Mouse (Mus musculus) heart, postnatal 0 days (tissue): ENCODE measurements around the gene Kctd21. TPM values are rescaled to one million over a fixed set of nuclear protein-coding genes. Genes with fewer than 3 reads are reported as not detected.
A peak's percentile ranks its signal among the peaks of the same experiment; 100 is the strongest.

ENCODE experiments used
- ATAC-seq: fragments of 200-750 bp; cut with Nextera tagmentation; 2 replicates; pipeline ENCODE4 v1.8.0; 2017; ENCODE audit warnings: low read depth, moderate number of reproducible peaks, moderate library complexity; ENCODE audit not compliant: insufficient read depth
- DNase-seq: peaks from one replicate; pipeline ENCODE4 v3.0.0-alpha.2; 2016; ENCODE audit warnings: low spot score
- H3K27ac ChIP-seq: fragments of 300-500 bp; sonication (generic); 2 replicates; pipeline ENCODE4 v1.5.1; 2014; ENCODE audit warnings: low read depth, mild to moderate bottlenecking
- H3K27me3 ChIP-seq: fragments of 300-500 bp; sonication (generic); 2 replicates; pipeline ENCODE4 v1.6.1; 2014; ENCODE audit warnings: low read length, mixed read lengths; ENCODE audit not compliant: control insufficient read depth, insufficient read depth
- H3K36me3 ChIP-seq: fragments of 300-500 bp; sonication (generic); replicated peaks from 2 replicates; pipeline ENCODE4 v1.6.1; 2014; ENCODE audit warnings: low read length, mixed read lengths; ENCODE audit not compliant: control insufficient read depth, insufficient read depth
- H3K4me1 ChIP-seq: fragments of 300-500 bp; sonication (generic); 2 replicates; pipeline ENCODE4 v1.6.1; 2014; ENCODE audit warnings: antibody characterized with exemption; ENCODE audit not compliant: control insufficient read depth, insufficient read depth
- H3K4me2 ChIP-seq: fragments of 300-500 bp; sonication (generic); 2 replicates; pipeline ENCODE4 v1.6.1; 2014; ENCODE audit warnings: low read depth, mild to moderate bottlenecking, low read length, moderate library complexity
- H3K4me3 ChIP-seq: fragments of 300-500 bp; sonication (generic); 2 replicates; pipeline ENCODE4 v1.5.1; 2014; ENCODE audit warnings: low read depth, low read length
- H3K9ac ChIP-seq: fragments of 300-500 bp; sonication (generic); replicated peaks from 2 replicates; pipeline ENCODE4 v1.6.1; 2014; ENCODE audit warnings: low read depth, low read length, mixed read lengths
- H3K9me3 ChIP-seq: fragments of 300-500 bp; sonication (generic); replicated peaks from 2 replicates; pipeline ENCODE4 v1.6.1; 2016; ENCODE audit warnings: low read length; ENCODE audit not compliant: control insufficient read depth
- CTCF ChIP-seq: IDR thresholded peaks from 2 replicates; pipeline ENCODE4 v1.5.1; 2016; ENCODE audit warnings: antibody characterized with exemption, control low read depth, low read depth
- EP300 ChIP-seq: IDR thresholded peaks from 2 replicates; pipeline ENCODE4 v1.6.1; 2016; ENCODE audit warnings: antibody characterized with exemption, low read depth
- WGBS: fragments of 180-500 bp; shearing (Covaris S2); extraction: QIAGEN DNeasy Blood & Tissue Kit; methylation state at CpG from one replicate; pipeline ENCODE4 v1.1.7; 2014; 5-methylcytosine and 5-hydroxymethylcytosine counted together
- polyA plus RNA-seq: library from polyadenylated mRNA; unstranded; fragments of >200 nt; fragmentation: Nextera tagmentation; extraction: Ambion mirVana; gene quantifications from 2 replicates; pipeline ENCODE4 v1.2.1, GENCODE M21; 2015
- total RNA-seq: library from RNA; depleted of rRNA; stranded (reverse); fragments of >200 nt; gene quantifications from 2 replicates; pipeline ENCODE4 v1.2.3, GENCODE M21; 2014; ENCODE audit warnings: low replicate concordance

Gene Kctd21
- total and polyA plus RNA-seq, 2 experiments from 2014 or later, result 1.9 to 3.4 TPM

DNA sequence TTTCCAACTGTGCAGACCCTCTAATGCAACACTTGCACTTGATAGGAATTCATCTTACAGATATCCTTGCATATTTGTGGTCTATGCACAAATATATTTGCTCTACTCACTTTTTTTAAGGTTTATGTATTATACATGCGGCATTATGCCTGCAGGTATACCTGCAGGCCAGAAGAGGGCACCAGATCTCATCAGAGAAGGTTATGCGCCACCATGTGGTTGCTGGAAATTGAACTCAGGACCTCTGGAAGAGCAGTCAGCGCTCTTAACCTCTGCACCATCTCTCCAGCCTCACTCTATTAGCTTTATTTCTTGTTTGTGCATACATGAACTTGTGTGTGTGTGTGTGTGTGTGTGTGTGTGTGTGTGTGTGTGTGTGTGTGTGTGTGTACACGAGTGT is 29.3 kb downstream of the Kctd21 start:
- Histone ChIP-seq H3K4me2 (no peak overlapping the region), H3K9ac (no peak overlapping the region), H3K4me1 (no peaks in the 10 kb centered on the region), H3K36me3 (no peaks in the 10 kb centered on the region), H3K9me3 (no peaks in the 10 kb centered on the region), H3K27me3 (no peaks in the 10 kb centered on the region), H3K4me3 (no peak overlapping the region), H3K27ac (no peak overlapping the region)
- TF ChIP-seq CTCF, result peak; percentile 71
- no peak for TF ChIP-seq EP300
- ATAC-seq, result no peak
- WGBS, result 30% methylated on average over 4 of the region's 4 CpGs
- DNase-seq, result no peak

DNA sequence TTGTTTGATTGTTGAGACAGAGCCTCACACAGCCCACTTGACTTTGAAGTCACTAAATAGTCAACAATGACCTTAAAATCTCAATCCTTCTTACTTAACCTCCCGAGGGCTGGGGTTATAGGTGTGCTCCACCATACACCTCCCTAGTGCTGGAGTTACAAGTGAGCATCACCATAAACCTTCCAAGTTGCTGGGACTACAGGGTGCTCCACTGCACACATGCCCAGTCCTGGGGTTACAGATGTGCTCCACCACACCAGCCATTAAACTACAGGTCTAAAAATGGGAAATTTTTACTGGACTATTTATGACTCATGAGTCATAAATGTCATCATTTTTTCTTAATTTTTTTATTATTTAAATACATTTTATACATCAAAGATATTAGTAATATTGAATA is 33.8 kb downstream of the Kctd21 start:
- Histone ChIP-seq H3K4me3 (no peak overlapping the region), H3K27ac (no peak overlapping the region), H3K27me3 (no peaks in the 10 kb centered on the region), H3K4me2 (no peak overlapping the region), H3K9ac (no peak overlapping the region), H3K4me1 (peaks cover 2% of the 10 kb centered on the region), H3K36me3 (no peaks in the 10 kb centered on the region), H3K9me3 (no peaks in the 10 kb centered on the region)
- 68% methylated on average over 1 of the region's 1 CpGs for WGBS
- ATAC-seq (no peak), DNase-seq (no peak)
- TF ChIP-seq CTCF (no peak), EP300 (no peak)

DNA sequence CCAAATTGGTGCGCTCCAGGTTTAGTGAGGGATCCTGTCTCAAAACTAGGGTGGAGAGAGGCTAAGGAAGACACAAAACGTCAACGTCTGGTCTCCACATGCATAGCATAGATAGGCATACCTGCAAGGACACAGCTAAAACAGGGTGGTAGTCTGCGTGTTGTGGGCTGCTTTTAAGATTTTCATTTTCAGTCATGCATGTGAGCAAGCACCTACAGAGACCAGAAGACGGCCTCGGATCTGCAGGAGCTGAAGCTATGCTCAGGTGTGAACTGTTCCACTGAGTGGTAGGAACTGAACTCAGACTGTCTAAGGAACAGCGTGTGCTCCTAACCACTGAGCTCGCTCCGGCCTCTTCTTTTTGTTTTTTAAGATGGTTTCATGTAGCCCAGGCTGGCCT is 43.0 kb downstream of the Kctd21 start:
- H3K36me3 ChIP-seq, result peaks cover 37% of the 10 kb centered on the region
- no peak overlapping the region for H3K9ac ChIP-seq
- H3K4me1 ChIP-seq, result peaks cover 10% of the 10 kb centered on the region

DNA sequence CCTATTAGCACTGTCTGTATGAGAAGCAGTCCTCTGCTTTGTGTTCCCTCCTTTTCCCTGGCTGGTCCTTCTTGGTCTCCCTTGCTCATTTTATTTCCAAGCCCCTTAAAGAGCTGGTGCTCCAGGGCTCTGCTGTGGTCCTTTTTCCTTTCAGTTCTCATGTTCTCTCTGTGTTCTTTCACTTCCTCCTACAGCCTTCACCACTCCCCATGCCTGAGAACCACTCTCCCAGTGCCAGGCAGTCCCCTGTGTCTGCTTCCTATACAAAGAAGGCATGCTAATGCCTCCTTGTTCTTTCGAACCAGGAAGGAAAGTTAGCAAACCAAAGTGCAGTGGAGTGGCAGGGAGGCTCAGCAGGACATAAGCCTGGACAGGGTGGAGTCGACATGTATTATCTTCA is 43.8 kb downstream of the Kctd21 start:
- no peak for DNase-seq

More for the DNA sequence above, 43.0 kb downstream of the Kctd21 start:
- Histone ChIP-seq H3K27me3 (no peaks in the 10 kb centered on the region), H3K9me3 (no peaks in the 10 kb centered on the region), H3K27ac (no peak overlapping the region), H3K4me3 (no peak overlapping the region), H3K4me2 (no peak overlapping the region)
- 94% methylated on average over 9 of the region's 9 CpGs for WGBS
- DNase-seq (no peak), ATAC-seq (no peak)
- TF ChIP-seq EP300 (no peak), CTCF (no peak)

DNA sequence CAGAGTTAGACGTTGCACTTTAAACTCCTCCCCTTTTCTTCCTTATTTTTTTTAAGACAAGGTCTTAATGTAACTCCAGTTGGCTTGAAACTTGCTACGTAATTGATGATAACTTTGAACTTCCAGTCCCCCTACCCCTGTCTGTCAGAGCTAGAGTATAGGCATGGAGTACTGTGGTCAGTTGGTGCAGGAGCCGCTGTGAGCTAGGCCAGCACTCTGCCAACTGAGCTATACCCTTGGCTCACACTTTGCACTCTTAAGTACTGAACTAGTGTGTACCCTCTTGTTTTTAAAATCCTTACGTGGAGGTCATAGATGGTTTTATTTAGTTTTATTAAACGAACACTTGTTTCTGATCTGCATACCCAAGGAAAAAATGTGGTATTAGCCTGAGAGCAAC is 47.2 kb downstream of the Kctd21 start:
- ATAC-seq (no peak), DNase-seq (no peak)
- TF ChIP-seq CTCF (no peak), EP300 (no peak)
- WGBS, result 86% methylated on average over 5 of the region's 5 CpGs
- Histone ChIP-seq H3K9me3 (no peaks in the 10 kb centered on the region), H3K4me2 (no peak overlapping the region), H3K9ac (no peak overlapping the region), H3K4me1 (no peaks in the 10 kb centered on the region), H3K36me3 (peaks cover 65% of the 10 kb centered on the region), H3K4me3 (no peak overlapping the region), H3K27me3 (no peaks in the 10 kb centered on the region), H3K27ac (no peak overlapping the region)

More for the DNA sequence above, 43.8 kb downstream of the Kctd21 start:
- H3K27ac ChIP-seq, result no peak overlapping the region
- 75% methylated on average over 2 of the region's 2 CpGs for WGBS
- no peaks in the 10 kb centered on the region for H3K9me3 ChIP-seq
- peaks cover 8% of the 10 kb centered on the region for H3K4me1 ChIP-seq
- no peak overlapping the region for H3K4me3 ChIP-seq
- H3K4me2 ChIP-seq, result no peak overlapping the region
- TF ChIP-seq CTCF (no peak), EP300 (no peak)
- no peak for ATAC-seq
- no peaks in the 10 kb centered on the region for H3K27me3 ChIP-seq
- peaks cover 42% of the 10 kb centered on the region for H3K36me3 ChIP-seq
- H3K9ac ChIP-seq, result no peak overlapping the region

DNA sequence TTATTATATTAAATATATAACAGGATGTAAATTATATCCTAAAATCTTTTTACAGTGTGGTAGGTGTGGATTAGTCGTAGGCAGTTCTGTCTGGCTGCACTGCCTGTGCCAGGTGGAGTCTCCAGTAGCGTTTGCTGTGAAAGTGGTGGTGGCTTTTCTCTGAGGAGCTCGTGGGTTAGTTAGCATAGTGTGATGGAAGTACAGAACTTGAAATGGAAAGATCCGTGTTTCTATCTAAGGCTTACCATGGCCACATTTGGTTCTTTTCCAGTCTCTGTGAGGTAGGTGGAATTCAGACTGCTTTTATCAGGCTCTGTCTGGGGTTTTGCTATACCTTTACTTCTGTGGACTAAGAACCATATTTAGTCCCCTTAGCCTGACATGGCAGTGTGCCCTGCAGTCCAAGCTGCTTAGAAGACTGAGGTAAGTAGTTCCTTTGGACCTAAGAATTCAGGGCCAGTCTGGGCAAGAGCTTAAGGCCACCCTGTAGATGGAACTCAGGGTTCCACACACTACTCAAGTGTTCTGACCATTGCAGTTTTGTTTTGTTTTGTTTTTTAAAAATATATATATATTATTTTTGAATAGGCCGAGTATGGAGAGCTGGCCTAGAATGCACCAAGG is 48.5 kb downstream of the Kctd21 start:
- DNase-seq (no peak), ATAC-seq (no peak)
- Histone ChIP-seq H3K9me3 (no peaks in the 10 kb centered on the region), H3K9ac (no peak overlapping the region), H3K36me3 (peaks cover 67% of the 10 kb centered on the region), H3K27ac (no peak overlapping the region), H3K4me2 (no peak overlapping the region), H3K4me1 (no peaks in the 10 kb centered on the region), H3K4me3 (no peak overlapping the region), H3K27me3 (no peaks in the 10 kb centered on the region)
- TF ChIP-seq CTCF, result no peak
- 96% methylated on average over 5 of the region's 5 CpGs for WGBS
